13 mouse cellular contexts compared by ENCODE assay signal in genomic region chr17:49124166-49124565, GRCm38 (mm10).
DNase-seq lines count a peak whose midpoint lies in the region; ATAC-seq and TF ChIP-seq lines count a peak whose summit lies in the region.
"Had no signal": no experiment of that assay in that cellular context is flagged by ENCODE, and none has a peak within 500 bp of the region (broad histone marks: within the 10 kb centered on the region; RNA-seq: fewer than 3 reads in every experiment).

No protein-coding gene starts in this region.

- no peak for TF ChIP-seq EP300 in heart, postnatal 0 days (IDR thresholded peaks at IDR 0.05; ENCODE audit: low read depth)
- TF ChIP-seq EP300 in lung, postnatal 0 days (IDR thresholded peaks at IDR 0.05): no peak
- no peak for TF ChIP-seq EP300 in stomach, postnatal 0 days (optimal IDR thresholded peaks at IDR 0.05)

- no peak overlapping the region for H3K27ac ChIP-seq in heart, postnatal 0 days (ENCODE audit: low read depth)
- no peak overlapping the region for H3K27ac ChIP-seq in heart, embryonic 12.5 days (ENCODE audit: poor library complexity, severe bottlenecking)
- no peak overlapping the region for H3K27ac ChIP-seq in lung, postnatal 0 days (ENCODE audit: low read length)
- no peak overlapping the region for H3K27ac ChIP-seq in stomach, postnatal 0 days (replicated peaks)
- H3K27ac ChIP-seq: hindbrain, embryonic 15.5 days; liver, embryonic 14.5 days; macrophage had no signal

- peak; percentile 36; the same call in 1 of the 2 replicates for TF ChIP-seq CTCF in heart, postnatal 0 days (IDR thresholded peaks at IDR 0.05; ENCODE audit: low read depth)
- peak; percentile 16; the same call in 1 of the 2 replicates for TF ChIP-seq CTCF in lung, postnatal 0 days (IDR thresholded peaks at IDR 0.05)
- TF ChIP-seq CTCF in stomach, postnatal 0 days (IDR thresholded peaks at IDR 0.05; ENCODE audit: low read depth): peak; percentile 52

- no peaks in the 10 kb centered on the region for H3K36me3 ChIP-seq in heart, postnatal 0 days (replicated peaks; ENCODE audit: control insufficient read depth, insufficient read depth, low read length)
- H3K36me3 ChIP-seq in heart, embryonic 12.5 days: no peaks in the 10 kb centered on the region
- no peaks in the 10 kb centered on the region for H3K36me3 ChIP-seq in lung, postnatal 0 days (ENCODE audit: insufficient read depth, low read length)
- H3K36me3 ChIP-seq in stomach, postnatal 0 days (ENCODE audit: control insufficient read depth, insufficient read depth, low read length): no peaks in the 10 kb centered on the region
- H3K36me3 ChIP-seq: hindbrain, embryonic 15.5 days had no signal

- H3K9ac ChIP-seq in heart, postnatal 0 days (replicated peaks; ENCODE audit: low read depth, low read length): no peak overlapping the region
- no peak overlapping the region for H3K9ac ChIP-seq in heart, embryonic 12.5 days
- H3K9ac ChIP-seq in lung, postnatal 0 days (replicated peaks; ENCODE audit: low read depth): no peak overlapping the region
- no peak overlapping the region for H3K9ac ChIP-seq in stomach, postnatal 0 days (ENCODE audit: low read length)
- H3K9ac ChIP-seq: hindbrain, embryonic 15.5 days; liver, embryonic 14.5 days had no signal

- no peaks in the 10 kb centered on the region for H3K27me3 ChIP-seq in heart, postnatal 0 days (ENCODE audit: control insufficient read depth, insufficient read depth, low read length)
- H3K27me3 ChIP-seq in heart, embryonic 12.5 days (replicated peaks): 0 out of 2 replicates have a peak, but pooled peaks cover 3% of the 10 kb centered on the region
- no peaks in the 10 kb centered on the region for H3K27me3 ChIP-seq in lung, postnatal 0 days (replicated peaks; ENCODE audit: insufficient read depth, low read length)
- no peaks in the 10 kb centered on the region for H3K27me3 ChIP-seq in stomach, postnatal 0 days (ENCODE audit: control insufficient read depth, insufficient read depth, low read length)
- H3K27me3 ChIP-seq: hindbrain, embryonic 15.5 days had no signal

- DNase-seq in heart, postnatal 0 days (ENCODE audit: low spot score): no peak
- no peak for DNase-seq in lung, postnatal 0 days (ENCODE audit: low spot score)
- DNase-seq in lung, adult 18-20 months: no peak
- DNase-seq in NIH3T3 (ENCODE audit: low read depth): peak; percentile 5
- DNase-seq in stomach, postnatal 0 days (ENCODE audit: low spot score): no peak
- DNase-seq: adrenal gland, postnatal 25 days; gastrocnemius, postnatal 36 days; kidney, adult 8-10 months had no signal

- 83% methylated on average over 1 of the region's 1 CpGs for WGBS in heart, postnatal 0 days
- 82% methylated on average over 1 of the region's 1 CpGs for WGBS in heart, embryonic 12.5 days
- 63% methylated on average over 1 of the region's 1 CpGs for WGBS in lung, postnatal 0 days
- 84% methylated on average over 1 of the region's 1 CpGs for WGBS in stomach, postnatal 0 days

- no peak for ATAC-seq in heart, postnatal 0 days (ENCODE audit: insufficient read depth, low read depth)
- ATAC-seq in heart, embryonic 12.5 days (ENCODE audit: insufficient number of reproducible peaks, low FRiP score): no peak
- no peak for ATAC-seq in lung, postnatal 0 days
- ATAC-seq in stomach, postnatal 0 days (ENCODE audit: low FRiP score, low TSS enrichment): no peak
- no peak for ATAC-seq in megakaryocyte progenitor cell, adult 5-6 weeks (replicated peaks; ENCODE audit: poor library complexity)

- H3K9me3 ChIP-seq in heart, postnatal 0 days (replicated peaks; ENCODE audit: control insufficient read depth, low read length): no peaks in the 10 kb centered on the region; the same call in 1 of the 2 replicates
- no peaks in the 10 kb centered on the region for H3K9me3 ChIP-seq in heart, embryonic 12.5 days (replicated peaks)
- no peaks in the 10 kb centered on the region for H3K9me3 ChIP-seq in lung, postnatal 0 days (ENCODE audit: low read length)
- H3K9me3 ChIP-seq in stomach, postnatal 0 days (ENCODE audit: control insufficient read depth, low read length): no peaks in the 10 kb centered on the region
- H3K9me3 ChIP-seq: hindbrain, embryonic 15.5 days had no signal

- no peak overlapping the region for H3K4me2 ChIP-seq in heart, postnatal 0 days (ENCODE audit: low read depth, low read length)
- no peak overlapping the region for H3K4me2 ChIP-seq in heart, embryonic 12.5 days
- H3K4me2 ChIP-seq in lung, postnatal 0 days (replicated peaks; ENCODE audit: low read depth, low read length): no peak overlapping the region
- no peak overlapping the region for H3K4me2 ChIP-seq in stomach, postnatal 0 days (replicated peaks; ENCODE audit: low read depth)
- H3K4me2 ChIP-seq: hindbrain, embryonic 15.5 days had no signal

- no peak overlapping the region for H3K4me3 ChIP-seq in heart, postnatal 0 days (ENCODE audit: low read depth, low read length)
- no peak overlapping the region for H3K4me3 ChIP-seq in heart, embryonic 12.5 days
- no peak overlapping the region for H3K4me3 ChIP-seq in lung, postnatal 0 days (ENCODE audit: low read depth, low read length)
- no peak overlapping the region for H3K4me3 ChIP-seq in stomach, postnatal 0 days (ENCODE audit: low read depth, low read length)
- H3K4me3 ChIP-seq: hindbrain, embryonic 15.5 days had no signal

- H3K4me1 ChIP-seq in heart, postnatal 0 days (ENCODE audit: control insufficient read depth, insufficient read depth): no peaks in the 10 kb centered on the region
- no peaks in the 10 kb centered on the region for H3K4me1 ChIP-seq in heart, embryonic 12.5 days (replicated peaks)
- H3K4me1 ChIP-seq in lung, postnatal 0 days (ENCODE audit: insufficient read depth, low read depth, low read length): no peaks in the 10 kb centered on the region
- H3K4me1 ChIP-seq in stomach, postnatal 0 days (replicated peaks; ENCODE audit: control insufficient read depth, insufficient read depth): no peaks in the 10 kb centered on the region
- H3K4me1 ChIP-seq: hindbrain, embryonic 15.5 days had no signal
